Mouse (Mus musculus) ES-Bruce4 (cell line): ENCODE measurements around the gene Arhgap20.

Experiments used
- CTCF ChIP-seq: IDR thresholded peaks from one replicate; pipeline ENCODE4 v1.8.1; 2011; ENCODE audit warnings: low read depth, low read length
- EP300 ChIP-seq: IDR thresholded peaks from 2 replicates; pipeline ENCODE4 v1.6.1; 2011; ENCODE audit warnings: low read depth, low read length; ENCODE audit not compliant: insufficient read depth
- POLR2A ChIP-seq: IDR thresholded peaks from one replicate; pipeline ENCODE4 v1.8.1; 2011; ENCODE audit warnings: low read length; ENCODE audit not compliant: insufficient read depth

- TF ChIP-seq CTCF, result no peak
- no peak for TF ChIP-seq POLR2A
- TF ChIP-seq EP300, result no peak
These were observed 80.7 kb downstream of the Arhgap20 start for GRCm38 (mm10) chr9:51845796-51846195.
